Mouse (Mus musculus): ENCODE data around the gene Timm44. TPM values are rescaled to one million over a fixed set of nuclear protein-coding genes. Genes with fewer than 3 reads are reported as not detected.

The Timm44 gene
- 10 to 100 TPM; 29.9 to 38.5 TPM for total RNA-seq (2023)

DNA sequence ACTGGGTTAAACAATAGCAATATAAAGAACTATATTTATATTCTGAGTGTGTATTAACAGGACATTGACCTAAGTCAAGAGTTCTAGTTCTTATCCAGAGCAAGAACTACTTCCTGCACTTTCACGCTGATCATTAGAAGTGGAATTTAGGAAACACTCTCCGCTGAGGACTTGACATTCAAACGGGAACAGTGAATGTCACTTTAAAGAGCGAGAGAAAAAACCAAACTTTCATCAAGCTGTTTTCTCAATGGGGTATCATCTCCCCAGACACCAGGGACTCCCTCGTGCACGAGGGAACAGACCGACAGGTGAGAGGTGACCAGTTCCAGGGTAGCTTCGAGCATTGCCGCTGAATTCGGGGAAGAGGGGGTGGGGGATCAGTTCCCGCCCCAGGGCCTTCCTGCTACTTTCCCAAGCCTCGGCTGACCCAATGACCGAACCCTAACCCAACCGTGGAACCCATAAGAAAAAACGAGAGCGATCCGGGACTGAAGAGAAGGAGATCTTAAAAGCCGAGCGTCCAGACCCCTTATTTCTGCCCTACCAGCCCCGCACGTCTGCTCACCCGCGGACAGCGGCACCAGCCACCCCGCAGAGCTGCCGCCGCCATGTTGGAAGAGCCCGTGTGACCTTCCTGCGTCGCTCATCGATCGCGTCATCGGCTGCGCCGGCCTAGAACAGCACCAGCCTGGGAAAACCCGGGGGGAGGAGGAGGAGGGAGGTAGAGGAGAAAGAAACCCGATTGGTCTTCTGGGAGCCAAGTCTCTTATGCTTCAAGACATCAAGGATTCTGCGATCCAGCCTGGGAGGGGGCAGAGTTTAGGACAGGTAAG is at the start of gene Timm44:
Timm44 (minus strand) TSS at position 639 of the 836 bp plus-strand sequence.

DNA sequence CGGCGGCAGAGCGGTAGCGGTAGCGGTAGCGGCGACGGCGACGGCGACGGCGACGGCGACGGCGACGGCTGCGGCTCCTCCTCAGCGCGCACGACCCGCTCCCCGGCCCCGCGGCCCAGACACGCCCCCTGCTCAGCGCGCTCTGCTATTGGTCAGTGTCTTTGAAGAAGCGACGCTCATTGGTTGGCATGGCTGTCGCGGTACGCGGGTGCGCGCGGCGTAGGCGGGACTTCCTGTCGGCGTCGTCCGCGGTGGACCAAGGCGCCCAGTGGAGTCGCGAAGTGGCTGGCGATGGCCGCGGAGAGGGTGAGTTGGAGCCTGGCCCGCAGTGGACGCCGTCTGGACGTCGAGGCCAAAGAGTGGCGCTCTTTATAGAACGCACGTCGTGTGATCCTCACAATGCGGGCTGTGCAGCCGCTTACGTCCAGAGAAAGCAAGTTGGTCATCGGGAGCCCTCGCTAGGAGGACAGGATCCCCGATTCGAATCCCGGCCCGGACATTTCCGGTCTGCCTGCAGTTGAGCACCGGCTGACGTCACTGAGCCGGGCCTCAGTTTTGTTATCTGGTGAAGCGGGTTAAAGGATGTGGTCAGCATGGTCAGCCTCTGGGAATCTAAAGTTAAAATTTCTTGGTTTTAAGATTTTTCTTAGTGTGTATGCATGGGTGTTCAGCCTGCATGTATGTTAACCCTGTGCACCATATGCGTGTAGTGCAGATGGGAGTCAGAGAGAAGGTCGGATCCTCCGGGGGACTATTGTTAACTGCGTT is 49.5 kb upstream of the Timm44 start, which contains the start of the genes Ccl25 and Elavl1:
Ccl25 (plus strand) TSS at position 228 of the 768 bp plus-strand sequence.
Elavl1 (minus strand) TSS at position 431 of the 768 bp plus-strand sequence.

DNA sequence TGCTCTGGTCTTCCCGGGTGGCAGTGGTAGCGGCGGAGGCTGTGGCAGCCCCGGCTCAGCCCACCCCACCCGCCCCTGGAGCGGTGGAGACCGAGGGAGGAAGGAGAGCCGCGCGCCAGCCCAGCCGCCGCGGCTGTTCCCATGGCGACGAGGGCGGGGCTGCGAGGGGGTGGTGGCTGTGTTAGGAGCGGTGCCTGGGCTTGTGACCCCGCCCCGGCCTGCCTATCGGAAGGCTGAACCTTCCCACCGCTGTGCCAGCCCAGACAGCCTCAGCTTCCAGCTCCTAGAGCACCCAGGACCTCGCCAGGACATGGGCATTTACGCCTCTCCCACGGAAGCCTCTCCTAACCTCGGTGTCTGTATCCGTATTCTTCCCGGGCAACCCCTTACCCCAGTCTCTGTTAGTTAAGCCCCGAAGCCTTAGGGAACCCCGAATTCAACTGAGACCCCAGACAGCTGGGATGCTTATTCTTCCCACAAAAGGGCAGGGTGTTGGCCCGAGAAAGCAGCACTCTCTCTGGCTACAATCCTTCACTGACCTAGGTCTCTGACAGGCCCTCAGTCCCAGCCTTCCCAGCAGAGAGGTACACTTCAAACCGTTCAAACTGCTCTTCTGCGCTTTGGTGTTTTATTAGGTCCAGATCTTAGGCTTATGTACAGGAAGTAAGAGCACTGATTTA is 16.4 kb downstream of the Timm44 start, which contains the start of gene Ctxn1:
Ctxn1 (minus strand) TSS at position 150 of the 680 bp plus-strand sequence.

DNA sequence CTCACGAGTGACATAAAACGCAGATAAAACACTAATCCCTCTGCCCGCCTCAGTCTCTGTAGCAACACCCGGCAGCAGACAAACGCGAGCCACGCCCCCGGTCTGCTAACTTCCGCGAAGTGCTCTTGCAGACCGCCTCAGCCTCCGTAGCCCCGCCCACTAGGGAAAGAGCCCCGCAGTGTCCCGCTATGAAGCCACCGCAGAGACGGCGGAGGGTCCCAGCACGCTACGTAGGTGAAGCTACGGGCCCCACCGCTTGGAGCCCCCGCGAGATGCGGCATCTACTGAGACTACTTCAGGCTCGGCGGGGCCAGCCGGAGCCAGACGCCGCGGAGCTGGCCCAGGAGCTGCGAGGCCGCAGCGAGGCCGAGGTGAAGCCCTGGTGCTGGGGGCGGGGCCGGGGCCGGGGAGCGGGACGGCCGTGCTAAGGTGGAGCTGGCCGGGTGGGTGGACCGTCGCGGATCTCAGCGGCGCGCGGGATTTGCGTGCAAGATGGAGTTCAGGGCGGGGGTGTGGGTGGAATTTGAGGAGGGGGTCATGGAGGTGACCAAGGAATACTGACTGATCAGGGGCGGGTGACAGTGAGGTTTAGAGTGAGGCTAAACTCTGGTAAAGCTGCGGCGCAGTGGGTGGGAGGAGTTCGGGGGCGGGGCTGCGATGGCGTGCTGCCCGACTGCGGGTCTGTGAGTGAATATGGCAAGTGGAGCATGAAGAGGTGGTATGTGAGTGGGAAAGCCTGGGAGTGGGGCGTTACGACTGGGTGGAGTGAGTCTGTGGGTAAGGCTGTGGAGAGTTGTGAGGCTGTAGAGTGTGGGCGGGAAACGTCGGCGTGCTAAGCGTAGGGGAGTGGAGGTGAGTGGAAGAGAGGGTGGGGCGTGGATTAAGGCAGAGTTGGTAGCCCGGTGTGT is 22.5 kb downstream of the Timm44 start, which contains the start of gene Snapc2:
Snapc2 (plus strand) TSS at position 147 of the 908 bp plus-strand sequence.

DNA sequence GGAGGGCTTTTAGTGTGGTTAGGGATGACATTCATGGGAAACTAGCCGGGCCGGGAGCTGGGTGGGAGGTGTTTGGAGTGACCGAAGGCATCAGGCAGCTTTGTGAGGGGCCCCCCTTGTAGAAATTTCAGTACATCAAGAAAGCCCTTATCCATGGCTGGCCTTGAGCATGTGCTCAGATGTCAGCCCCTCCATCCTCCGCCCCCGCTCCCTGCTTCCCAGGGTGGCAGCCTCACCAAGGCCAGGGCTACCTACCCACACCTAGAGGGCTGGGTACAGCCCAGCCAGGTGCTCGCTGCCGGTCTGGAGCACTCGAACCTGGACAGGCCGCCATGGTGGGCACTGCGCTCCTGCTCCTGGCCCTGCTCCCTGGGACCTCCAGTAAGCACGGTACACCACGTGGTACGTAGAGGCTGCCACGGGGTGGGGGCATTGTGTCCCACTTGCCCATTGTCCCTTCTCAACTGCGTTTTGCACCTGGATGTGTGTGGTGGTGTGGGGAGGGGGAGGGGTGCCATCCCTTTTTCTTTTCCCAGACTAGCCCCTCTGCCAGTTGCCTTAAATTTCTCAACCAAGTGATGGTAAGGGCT is 27.7 kb downstream of the Timm44 start, which contains the start of gene Tgfbr3l:
Tgfbr3l (plus strand) TSS at position 264 of the 590 bp plus-strand sequence.

GRCm38 (mm10) chr8:4238434-4239192 is 37.1 kb downstream of the Timm44 start, which contains the start of the genes Map2k7 and Gm49320:
Gene Map2k7 (plus strand): TSS chr8:4238740.
Gene Gm49320 (plus strand): TSS chr8:4238865.

DNA sequence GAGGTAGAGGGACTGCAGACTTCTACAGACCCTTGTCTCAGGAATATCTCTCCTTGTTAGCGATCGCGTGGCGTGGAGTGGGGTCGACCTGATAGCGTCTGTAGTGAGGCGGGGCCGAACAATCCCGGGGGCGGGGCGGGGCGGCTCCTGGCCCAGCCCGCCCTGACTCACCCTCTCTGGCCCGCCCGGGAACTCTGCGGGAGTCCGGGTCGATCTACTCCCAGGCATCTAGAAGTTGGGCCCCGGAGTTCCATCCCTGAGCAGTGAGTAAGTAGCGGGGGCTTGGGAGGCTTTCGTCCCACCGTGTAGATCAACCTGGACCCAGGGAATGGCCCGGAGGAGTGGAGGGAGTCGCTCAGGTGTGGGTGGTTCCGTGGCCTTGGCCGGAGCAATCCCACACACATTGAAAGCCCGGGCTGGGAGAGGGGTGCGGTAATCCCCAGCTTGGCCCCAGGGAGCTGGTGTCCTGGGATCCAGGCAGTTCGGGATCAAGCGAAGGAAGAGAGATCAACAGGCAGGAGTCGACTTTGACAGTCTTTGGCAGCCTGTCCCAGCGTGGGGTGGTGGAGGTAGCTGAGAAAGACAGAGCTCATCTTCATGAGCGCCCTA is 48.9 kb downstream of the Timm44 start, which contains the start of gene Lrrc8e:
Lrrc8e (plus strand) TSS at position 89 of the 609 bp plus-strand sequence.

GRCm38 (mm10) chr8:4216791-4217621 is 58.7 kb downstream of the Timm44 start, which contains the start of gene Prr36:
Gene Prr36 (minus strand): TSS chr8:4217459.

Other genes starting within 250 kb of the Timm44 start
- not detected for gene Cd209f, start 170.1 kb downstream of the Timm44 start, total RNA-seq (2023)
- gene Cd209g, start 141.8 kb downstream of the Timm44 start, total RNA-seq (2023) = not detected
- gene Evi5l, start 109.3 kb downstream of the Timm44 start, total RNA-seq (2023) = 10 to 100 TPM in 1 of 2 experiments, 1 to 10 TPM in 1; 8.8 to 11.4 TPM
- under 1 TPM; 0.24 to 0.26 TPM for gene Prr36, start 58.5 kb downstream of the Timm44 start, total RNA-seq (2023)
- gene Lrrc8e, start 49.1 kb downstream of the Timm44 start, total RNA-seq (2023) = not detected
- 10 to 100 TPM; 46.7 to 54.4 TPM for gene Map2k7, start 37.2 kb downstream of the Timm44 start, total RNA-seq (2023)
- not detected for gene Gm49320, start 37.0 kb downstream of the Timm44 start, total RNA-seq (2023)
- gene Tgfbr3l, start 27.7 kb downstream of the Timm44 start, total RNA-seq (2023) = 1 to 10 TPM; 8.2 to 9.2 TPM
- 10 to 100 TPM; 12.1 to 13.5 TPM for gene Snapc2, start 22.8 kb downstream of the Timm44 start, total RNA-seq (2023)
- gene Ctxn1, start 16.6 kb downstream of the Timm44 start, total RNA-seq (2023) = 1 to 10 TPM in 1 of 2 experiments, under 1 TPM in 1; 0.44 to 1.1 TPM
- gene Ccl25, start 49.3 kb upstream of the Timm44 start, total RNA-seq (2023) = 10 to 100 TPM; 10.8 to 12.3 TPM
- gene Elavl1, start 49.5 kb upstream of the Timm44 start, total RNA-seq (2023) = 10 to 100 TPM; 72.0 to 78.3 TPM
- 1 to 10 TPM; 3.0 to 3.7 TPM for gene Cers4, start 217.1 kb upstream of the Timm44 start, total RNA-seq (2023)

All from neutrophil, adult 83 days (primary cell).